Mouse (Mus musculus) MEL (cell line): Measurements from ENCODE around the gene Wdr93. TPM values are rescaled to one million over a fixed set of nuclear protein-coding genes. Genes with fewer than 3 reads are reported as not detected.

Experiments used
- DNase-seq: peaks from one replicate; pipeline ENCODE4 v3.0.0; 2011; ENCODE audit warnings: low read depth, low spot score
- H3K27ac ChIP-seq: 2 replicates; pipeline ENCODE4 v1.5.1; 2012; ENCODE audit warnings: low read depth, mild to moderate bottlenecking, control low read depth, low read length, moderate library complexity; ENCODE audit not compliant: control insufficient read depth
- H3K27me3 ChIP-seq, 2 experiments: fragments of 150-350 bp in 1 of 2; sonication (generic) in 1 of 2; 2 replicates each; pipeline ENCODE4 v1.6.1; 2012; ENCODE audit warnings: low read length in 2 of 2, mild to moderate bottlenecking in 2 of 2, improper control_type of control experiment in 1 of 2, moderate library complexity in 1 of 2; ENCODE audit not compliant: insufficient read depth in 2 of 2, control insufficient read depth in 1 of 2
- H3K36me3 ChIP-seq, 2 experiments: 2 replicates each; pipeline ENCODE4 v1.6.1; 2012 to 2014; ENCODE audit warnings: low read length in 2 of 2, improper control_type of control experiment in 1 of 2, inconsistent platforms in 1 of 2, mild to moderate bottlenecking in 1 of 2; ENCODE audit not compliant: insufficient read depth in 2 of 2, control insufficient read depth in 1 of 2
- H3K4me1 ChIP-seq, 2 experiments: fragments of 150-350 bp in 1 of 2; sonication (generic) in 1 of 2; 2 replicates each; pipeline ENCODE4 v1.6.1; 2012; ENCODE audit warnings: low read length in 2 of 2, improper control_type of control experiment in 1 of 2, mild to moderate bottlenecking in 1 of 2; ENCODE audit not compliant: insufficient read depth in 2 of 2, control insufficient read depth in 1 of 2
- H3K4me3 ChIP-seq, 2 experiments: fragments of 150-350 bp in 1 of 2; sonication (generic) in 1 of 2; 2 replicates each; pipeline ENCODE4 v1.5.1; 2012; ENCODE audit warnings: low read depth in 2 of 2, low read length in 2 of 2, mild to moderate bottlenecking in 2 of 2, moderate library complexity in 2 of 2, control low read depth in 1 of 2, improper control_type of control experiment in 1 of 2; ENCODE audit not compliant: control insufficient read depth in 1 of 2, insufficient read depth in 1 of 2
- H3K79me2 ChIP-seq: 2 replicates; pipeline ENCODE4 v1.6.1; 2012; ENCODE audit warnings: mild to moderate bottlenecking, low read length, moderate library complexity; ENCODE audit not compliant: control insufficient read depth, poor library complexity, insufficient read depth
- H3K9ac ChIP-seq: 2 replicates; pipeline ENCODE4 v1.6.1; 2012; ENCODE audit warnings: low read depth, mild to moderate bottlenecking, control low read depth, low read length, moderate library complexity; ENCODE audit not compliant: control insufficient read depth, poor library complexity, severe bottlenecking
- H3K9me3 ChIP-seq: fragments of 150-350 bp; sonication (generic); replicated peaks from 2 replicates; pipeline ENCODE4 v1.6.1; 2012; ENCODE audit warnings: mild to moderate bottlenecking, low read length, improper control_type of control experiment, moderate library complexity; ENCODE audit not compliant: insufficient read depth
- CHD1 ChIP-seq: IDR thresholded peaks from 2 replicates; pipeline ENCODE4 v1.6.1; 2012; ENCODE audit warnings: low read depth, mild to moderate bottlenecking, inconsistent platforms, low read length, improper control_type of control experiment
- CHD2 ChIP-seq: IDR thresholded peaks from 2 replicates; pipeline ENCODE4 v1.6.1; 2011; ENCODE audit warnings: low read length, improper control_type of control experiment
- CTCF ChIP-seq, 3 experiments: IDR thresholded peaks in 2 of 3; conservative IDR thresholded peaks in 1 of 3; 2 replicates each; pipeline ENCODE4 v1.5.1; 2011 to 2012; ENCODE audit warnings: low read length in 3 of 3, low read depth in 2 of 3, mild to moderate bottlenecking in 2 of 3, improper control_type of control experiment in 1 of 3, inconsistent platforms in 1 of 3, mixed read lengths in 1 of 3, moderate library complexity in 1 of 3; ENCODE audit not compliant: control insufficient read depth in 1 of 3, insufficient read depth in 1 of 3, poor library complexity in 1 of 3, severe bottlenecking in 1 of 3
- E2F4 ChIP-seq: IDR thresholded peaks from 2 replicates; pipeline ENCODE4 v1.6.1; 2011; ENCODE audit warnings: low read depth, low read length, improper control_type of control experiment, borderline replicate concordance
- ELF1 ChIP-seq: IDR thresholded peaks from 2 replicates; pipeline ENCODE4 v1.6.1; 2014; ENCODE audit warnings: low read depth, mild to moderate bottlenecking, inconsistent platforms, low read length, improper control_type of control experiment, moderate library complexity
- EP300 ChIP-seq, 2 experiments: IDR thresholded peaks; 2 replicates each; pipeline ENCODE4 v1.6.1; 2011; ENCODE audit warnings: improper control_type of control experiment in 2 of 2, low read length in 2 of 2, low read depth in 1 of 2, mild to moderate bottlenecking in 1 of 2
- ETS1 ChIP-seq: IDR thresholded peaks from 2 replicates; pipeline ENCODE4 v1.6.1; 2012; ENCODE audit warnings: low read depth, mild to moderate bottlenecking, inconsistent platforms, low read length, improper control_type of control experiment, moderate library complexity
- GABPA ChIP-seq: IDR thresholded peaks from 2 replicates; pipeline ENCODE4 v1.6.1; 2012; ENCODE audit warnings: low read depth, mild to moderate bottlenecking, inconsistent platforms, low read length, improper control_type of control experiment, moderate library complexity
- HCFC1 ChIP-seq: IDR thresholded peaks from 2 replicates; pipeline ENCODE4 v1.6.1; 2012; ENCODE audit warnings: low read depth, mild to moderate bottlenecking, inconsistent platforms, low read length, improper control_type of control experiment, moderate library complexity
- MAX ChIP-seq: IDR thresholded peaks from 2 replicates; pipeline ENCODE4 v1.6.1; 2011; ENCODE audit warnings: low read length, improper control_type of control experiment
- MXI1 ChIP-seq: IDR thresholded peaks from 2 replicates; pipeline ENCODE4 v1.6.1; 2011; ENCODE audit warnings: mild to moderate bottlenecking, low read depth, low read length, improper control_type of control experiment
- MYB ChIP-seq: IDR thresholded peaks from 2 replicates; pipeline ENCODE4 v1.6.1; 2011; ENCODE audit warnings: mild to moderate bottlenecking, low read depth, low read length, improper control_type of control experiment
- MYC ChIP-seq: IDR thresholded peaks from 2 replicates; pipeline ENCODE4 v1.6.1; 2011; ENCODE audit warnings: low read depth, mild to moderate bottlenecking, low read length, improper control_type of control experiment, moderate library complexity
- NELFE ChIP-seq: IDR thresholded peaks from 2 replicates; pipeline ENCODE4 v1.6.1; 2011; ENCODE audit warnings: low read depth, low read length, improper control_type of control experiment
- POLR2A ChIP-seq, 2 experiments: IDR thresholded peaks; 2 replicates each; pipeline ENCODE4 v1.6.1; 2011 to 2012; ENCODE audit warnings: low read length in 2 of 2, mild to moderate bottlenecking in 2 of 2, control low read depth in 1 of 2, improper control_type of control experiment in 1 of 2, low read depth in 1 of 2, moderate library complexity in 1 of 2; ENCODE audit not compliant: control insufficient read depth in 1 of 2, insufficient read depth in 1 of 2, poor library complexity in 1 of 2
- RAD21 ChIP-seq: IDR thresholded peaks from 2 replicates; pipeline ENCODE4 v1.6.1; 2011; ENCODE audit warnings: mild to moderate bottlenecking, low read depth, low read length, improper control_type of control experiment
- SIN3A ChIP-seq: IDR thresholded peaks from 2 replicates; pipeline ENCODE4 v1.6.1; 2012; ENCODE audit warnings: low read length, improper control_type of control experiment, inconsistent platforms
- SMC3 ChIP-seq: IDR thresholded peaks from 2 replicates; pipeline ENCODE4 v1.6.1; 2011; ENCODE audit warnings: low read depth, low read length, improper control_type of control experiment
- TAL1 ChIP-seq: IDR thresholded peaks from 2 replicates; pipeline ENCODE4 v1.6.1; 2012; ENCODE audit warnings: mild to moderate bottlenecking, inconsistent platforms, low read length, moderate library complexity, mixed read lengths
- UBTF ChIP-seq: IDR thresholded peaks from 2 replicates; pipeline ENCODE4 v1.6.1; 2012; ENCODE audit warnings: low read depth, mild to moderate bottlenecking, inconsistent platforms, low read length, improper control_type of control experiment, moderate library complexity, borderline replicate concordance; ENCODE audit not compliant: insufficient read depth
- USF1 ChIP-seq: IDR thresholded peaks from 2 replicates; pipeline ENCODE4 v1.6.1; 2014; ENCODE audit warnings: low read depth, mild to moderate bottlenecking, inconsistent platforms, low read length, improper control_type of control experiment, moderate library complexity
- USF2 ChIP-seq, 2 experiments: IDR thresholded peaks; 2 replicates each; pipeline ENCODE4 v1.6.1; 2011 to 2012; ENCODE audit warnings: improper control_type of control experiment in 2 of 2, low read length in 2 of 2, borderline replicate concordance in 1 of 2, inconsistent platforms in 1 of 2, low read depth in 1 of 2, mild to moderate bottlenecking in 1 of 2; ENCODE audit not compliant: insufficient read depth in 1 of 2
- polyA plus RNA-seq, 2 experiments: library from polyadenylated mRNA; stranded (reverse) in 1 of 2; unstranded in 1 of 2; fragments of >175 nt in 1 of 2; fragments of >200 nt in 1 of 2; gene quantifications; 2 replicates each; pipeline versions ENCODE4 v1.2.1 to v1.2.4; 2012; ENCODE audit warnings: low replicate concordance in 2 of 2, low read depth in 1 of 2; ENCODE audit not compliant: insufficient read length in 2 of 2, insufficient read depth in 1 of 2, missing spikeins in 1 of 2
- total RNA-seq: library from RNA; depleted of rRNA; stranded (reverse); fragments of 300-350 nt; gene quantifications from 2 replicates; pipeline ENCODE4 v1.2.3, GENCODE M21; 2012

Gene Wdr93
- total and polyA plus RNA-seq, 3 experiments = 0.23 to 0.40 TPM; not detected in 1

GRCm38 (mm10) chr7:79765991-79766390 is 23.0 kb downstream of the Wdr93 start:
- H3K27me3 ChIP-seq = peaks cover 0 to 3% of the 10 kb centered on the region in 2 experiments; a peak in 2 of 4 replicates
- peak; percentile 37 for DNase-seq
- H3K27ac ChIP-seq = no peak overlapping the region
- H3K4me3 ChIP-seq = no peak overlapping the region
- peaks cover 1 to 12% of the 10 kb centered on the region in 2 experiments for H3K4me1 ChIP-seq
- no peak overlapping the region for H3K9ac ChIP-seq
- no peaks in the 10 kb centered on the region for H3K9me3 ChIP-seq
- no peak for TF ChIP-seq TAL1
- TF ChIP-seq MXI1 = no peak
- peak; percentile 53 for TF ChIP-seq SMC3
- TF ChIP-seq USF1 = no peak
- TF ChIP-seq MYC = peak; percentile 49; the same call in 1 of the 2 replicates
- TF ChIP-seq E2F4 = no peak
- TF ChIP-seq POLR2A (IDR thresholded peaks at IDR 0.05; ENCODE audit: control insufficient read depth in 1 of 2, insufficient read depth in 1 of 2, low read depth in 1 of 2, low read length in 2 of 2, poor library complexity in 1 of 2) = no peak
- no peak for TF ChIP-seq EP300 (IDR thresholded peaks at IDR 0.05; ENCODE audit: low read depth in 1 of 2, low read length in 2 of 2)
- TF ChIP-seq RAD21 = peak; percentile 27
- TF ChIP-seq CTCF (IDR thresholded peaks at IDR 0.05 in 2 of 3, conservative IDR thresholded peaks at IDR 0.05 in 1 of 3; ENCODE audit: control insufficient read depth in 1 of 3, insufficient read depth in 1 of 3, low read depth in 2 of 3, low read length in 3 of 3, poor library complexity in 1 of 3, severe bottlenecking in 1 of 3) = peak; percentile 19 to 61 (median 29); a peak in 5 of 6 replicates
- peaks cover 0 to 9% of the 10 kb centered on the region in 2 experiments; a peak in 2 of 4 replicates for H3K36me3 ChIP-seq
- no peaks in the 10 kb centered on the region for H3K79me2 ChIP-seq

DNA sequence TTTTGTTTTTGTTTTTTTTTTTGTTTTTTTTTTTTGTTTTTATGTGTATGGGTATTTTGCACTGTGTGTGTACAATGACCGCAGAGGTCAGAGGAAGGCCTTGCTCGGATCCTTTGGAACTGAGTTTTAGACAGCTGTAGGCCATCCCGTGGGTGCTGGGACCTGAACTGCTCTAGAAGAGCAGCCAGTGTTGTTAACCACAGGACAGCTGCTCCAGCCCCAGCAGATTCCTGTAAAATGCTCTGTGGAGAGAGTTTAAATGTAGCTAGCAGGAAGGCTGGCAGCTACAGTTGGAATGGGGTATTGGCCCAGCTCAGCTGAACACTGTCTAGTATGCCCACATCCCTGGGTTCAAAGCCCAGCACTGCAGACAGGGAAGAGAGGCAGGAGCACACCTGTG is 26.7 kb downstream of the Wdr93 start:
- Histone ChIP-seq H3K9ac (no peak overlapping the region), H3K36me3 (no peaks in the 10 kb centered on the region), H3K4me3 (no peak overlapping the region), H3K27ac (no peak overlapping the region), H3K4me1 (peaks cover 0 to 3% of the 10 kb centered on the region in 2 experiments; a peak in 1 of 4 replicates), H3K27me3 (peaks cover 0 to 3% of the 10 kb centered on the region in 2 experiments; a peak in 2 of 4 replicates), H3K9me3 (no peaks in the 10 kb centered on the region), H3K79me2 (no peaks in the 10 kb centered on the region)
- TF ChIP-seq HCFC1 (no peak), SIN3A (no peak), NELFE (no peak), ELF1 (no peak), UBTF (no peak), GABPA (no peak), ETS1 (no peak), CHD1 (no peak), MAX (no peak), RAD21 (no peak), MXI1 (no peak), CHD2 (no peak), USF2 (IDR thresholded peaks at IDR 0.05; ENCODE audit: borderline replicate concordance in 1 of 2, insufficient read depth in 1 of 2, low read depth in 1 of 2, low read length in 2 of 2) (no peak), MYB (no peak)
- no peak for DNase-seq
